Mouse (Mus musculus) embryonic fibroblast, embryonic 13.5 days (primary cell): ENCODE data around the gene Gucy1b2.

ENCODE experiments used
- CTCF ChIP-seq: IDR thresholded peaks from 2 replicates; pipeline ENCODE4 v1.5.1; 2011; ENCODE audit warnings: mild to moderate bottlenecking, control low read depth, low read length, moderate library complexity, borderline replicate concordance; ENCODE audit not compliant: insufficient read depth
- POLR2A ChIP-seq: IDR thresholded peaks from 2 replicates; pipeline ENCODE4 v1.6.1; 2011; ENCODE audit warnings: low read depth, mild to moderate bottlenecking, control low read depth, low read length, moderate library complexity

DNA sequence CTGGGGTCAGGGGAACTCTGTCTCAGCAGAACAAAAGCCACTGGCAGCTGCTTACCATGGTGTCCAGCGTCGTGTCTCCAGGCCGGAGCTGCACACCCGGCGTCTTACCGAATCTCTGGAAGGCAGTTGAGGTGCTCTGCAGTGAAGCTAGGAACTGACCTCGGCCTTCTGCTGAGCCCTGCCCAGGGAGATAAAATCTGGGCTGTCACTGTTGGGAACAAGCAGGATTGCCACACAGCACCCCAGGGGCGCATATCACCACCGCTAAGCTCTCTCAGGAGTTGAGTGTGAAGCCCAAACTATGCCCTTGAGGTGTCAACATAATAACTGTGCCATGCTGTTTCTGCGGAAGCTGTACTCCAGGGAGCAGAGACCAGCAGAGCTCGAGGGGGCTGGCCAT lies 2.8 kb downstream of the Gucy1b2 start:
- TF ChIP-seq CTCF (no peak), POLR2A (no peak)
